Mouse (Mus musculus): Measurements from ENCODE around the gene Cyfip2.

Cyfip2 gene

GRCm38 (mm10) chr11:46312523-46313035 lies at the start of gene Cyfip2:
TSS of gene Cyfip2 (minus strand) at chr11:46312859.
- DNase-seq (ENCODE audit: low spot score): peak; percentile 55

DNA sequence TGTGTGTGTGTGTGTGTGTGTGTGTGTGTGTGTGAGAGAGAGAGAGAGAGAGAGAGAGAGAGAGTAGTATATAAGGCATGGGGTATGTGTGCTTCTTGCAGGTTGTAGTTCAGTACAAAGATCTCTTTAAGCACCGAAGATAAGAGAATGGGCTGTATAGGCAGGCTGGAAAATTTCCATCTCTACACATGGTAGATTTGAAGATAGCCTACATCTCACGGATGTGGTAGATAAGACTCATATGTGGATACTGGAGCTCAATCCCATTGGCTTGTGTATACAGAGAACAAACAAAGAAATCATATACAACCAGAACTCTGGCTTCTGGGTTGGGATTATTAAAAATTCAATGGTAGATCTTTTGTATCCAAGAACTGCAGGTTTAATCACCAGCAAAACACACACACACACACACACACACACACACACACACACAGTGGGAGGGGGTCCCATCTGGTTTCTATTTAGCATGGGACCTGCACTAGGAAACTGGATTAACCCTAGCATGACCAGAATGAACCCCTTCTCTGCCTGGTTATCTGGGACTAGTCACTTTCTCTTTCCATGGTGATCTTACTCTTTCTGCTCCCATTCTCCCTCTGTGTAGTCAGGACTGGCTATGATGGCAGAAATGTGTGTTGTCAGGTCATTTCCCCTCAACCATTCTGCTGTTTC lies 48.5 kb upstream of the Cyfip2 start:
- DNase-seq (ENCODE audit: low spot score): no peak

- DNase-seq (ENCODE audit: low spot score): no peak
Observed at GRCm38 (mm10) chr11:46358369-46358768, 45.7 kb upstream of the Cyfip2 start.

DNA sequence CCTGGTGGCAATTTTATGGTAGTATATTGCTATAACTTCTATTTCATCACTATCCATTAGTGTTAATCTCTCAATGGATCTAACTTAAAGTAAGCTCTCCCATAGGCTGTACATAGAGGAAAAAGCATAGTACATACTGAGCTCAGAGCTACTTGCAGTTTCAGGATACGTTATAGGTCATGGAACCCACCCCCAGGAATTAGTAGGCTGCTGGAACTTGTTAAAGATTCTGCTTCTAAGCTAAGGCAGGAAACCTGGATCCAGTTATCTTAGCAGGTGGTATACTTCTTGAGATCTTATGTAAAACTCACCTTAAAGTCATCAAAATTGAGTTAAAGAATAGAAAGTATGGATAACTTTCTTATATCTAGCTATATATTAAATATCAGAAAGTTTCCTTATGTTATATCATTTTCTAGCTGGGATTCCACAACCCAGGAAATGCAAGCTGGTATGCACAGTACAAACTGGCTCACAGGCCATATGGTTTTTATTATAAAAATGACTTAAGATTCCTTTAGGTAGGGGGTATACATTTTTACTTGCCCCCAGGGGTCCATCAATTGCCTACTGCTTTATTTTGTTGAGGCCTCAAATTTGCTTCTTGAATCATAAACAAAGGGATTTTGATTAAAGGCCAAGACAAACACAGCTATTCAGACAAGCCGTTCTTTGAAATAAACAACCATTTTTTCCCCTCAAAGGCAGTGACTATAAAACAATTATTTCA lies 37.2 kb upstream of the Cyfip2 start:
- DNase-seq (ENCODE audit: low spot score): no peak

DNA sequence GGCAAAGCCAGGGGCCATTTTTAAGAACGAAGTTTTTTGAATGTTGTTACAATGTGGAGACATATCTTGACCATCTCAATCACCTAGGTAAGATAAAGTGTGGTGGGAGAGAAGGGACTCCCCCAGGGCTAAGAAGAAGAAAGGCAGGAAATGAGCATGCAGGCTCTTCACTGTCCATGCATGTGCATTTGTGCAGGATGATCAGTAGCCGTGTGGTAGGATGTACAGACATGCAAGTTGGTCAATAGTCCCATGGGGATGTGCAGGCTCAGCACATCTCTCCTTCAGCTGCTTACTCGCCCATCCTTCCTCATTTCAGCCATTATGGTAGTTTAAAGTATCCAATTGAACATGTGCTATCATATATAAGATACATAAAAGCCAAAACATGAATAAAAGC lies 35.8 kb upstream of the Cyfip2 start:
- DNase-seq (ENCODE audit: low spot score): no peak

- no peak for DNase-seq (ENCODE audit: low spot score)
Observed at GRCm38 (mm10) chr11:46347756-46348155, 35.1 kb upstream of the Cyfip2 start.

DNA sequence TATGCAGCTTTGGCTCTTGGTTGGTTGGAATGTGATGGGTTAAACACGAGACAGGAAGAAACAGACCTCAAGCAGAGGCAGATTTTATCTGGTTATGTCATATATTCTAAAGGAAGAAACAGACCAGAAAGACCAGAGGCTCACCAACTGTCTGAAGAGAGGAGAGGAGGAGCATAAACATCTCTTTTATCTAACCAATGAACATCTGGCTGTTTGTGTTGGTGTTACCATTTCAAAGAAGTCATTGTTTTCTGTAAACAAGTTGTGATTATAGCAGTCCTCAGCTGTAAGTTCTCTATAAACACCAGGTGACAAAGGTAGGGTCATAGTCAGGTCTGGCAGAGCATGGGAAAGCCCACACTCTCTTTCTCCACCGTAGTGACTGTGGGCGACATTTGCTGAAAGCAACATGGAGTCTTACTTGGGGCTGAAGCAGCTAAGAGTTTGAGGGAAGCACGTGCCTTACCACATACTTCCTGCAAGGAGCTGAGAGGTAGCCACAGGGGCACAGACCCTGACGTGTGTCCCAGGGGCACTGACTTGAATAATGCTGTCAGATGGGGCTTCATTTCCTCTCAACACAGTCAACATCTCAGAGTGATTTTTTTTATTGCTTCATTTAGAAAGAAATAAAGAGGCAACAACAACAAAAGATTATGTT lies 31.4 kb upstream of the Cyfip2 start:
- DNase-seq (ENCODE audit: low spot score): no peak

- no peak for DNase-seq (ENCODE audit: low spot score)
Observed at GRCm38 (mm10) chr11:46341960-46342359, 29.3 kb upstream of the Cyfip2 start.

DNA sequence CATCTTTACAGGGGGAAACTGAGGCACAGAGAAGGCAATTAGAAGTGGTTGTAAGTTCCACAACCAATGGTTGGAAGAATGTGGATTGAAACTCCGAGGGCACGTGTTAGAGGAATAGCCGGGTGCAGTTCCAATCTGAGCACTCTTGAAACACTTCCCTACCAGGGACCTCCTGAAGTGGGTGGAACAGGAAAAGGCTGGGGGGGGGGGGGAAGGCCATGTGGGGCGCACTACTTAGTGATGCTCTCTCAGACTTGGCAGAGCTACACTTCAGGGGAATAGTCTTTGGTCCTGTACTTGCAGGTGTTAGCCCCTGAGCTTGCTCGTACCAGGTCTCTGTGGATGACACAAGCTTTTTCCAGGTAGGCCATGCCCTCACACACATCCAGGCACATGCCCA lies 23.4 kb upstream of the Cyfip2 start:
- DNase-seq (ENCODE audit: low spot score): no peak

DNA sequence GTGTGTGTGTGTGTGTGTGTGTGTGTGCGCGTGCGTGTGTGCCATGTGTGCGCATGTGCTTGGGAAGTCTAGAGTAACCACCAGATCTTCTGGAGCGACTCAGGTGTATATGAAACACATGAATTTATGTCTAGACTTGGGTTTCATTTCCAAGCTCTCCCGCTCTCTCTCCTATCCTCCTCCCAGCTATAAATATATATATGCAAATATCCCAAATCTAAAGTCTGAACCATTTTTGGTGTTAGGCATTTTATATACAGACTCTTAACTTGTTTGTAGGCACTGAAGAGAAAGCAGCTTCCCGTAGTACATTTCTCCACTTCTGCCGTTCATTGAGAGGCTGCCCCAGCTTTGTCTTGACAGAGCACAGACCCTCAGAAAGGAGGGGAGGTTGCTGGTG lies 19.6 kb upstream of the Cyfip2 start:
- no peak for DNase-seq (ENCODE audit: low spot score)

GRCm38 (mm10) chr11:46326271-46327015 lies 13.8 kb upstream of the Cyfip2 start:
- no peak for DNase-seq (ENCODE audit: low spot score)

GRCm38 (mm10) chr11:46321559-46321958 lies 8.9 kb upstream of the Cyfip2 start:
- no peak for DNase-seq (ENCODE audit: low spot score)

- DNase-seq (ENCODE audit: low spot score): no peak
Observed at GRCm38 (mm10) chr11:46314534-46314933, 1.9 kb upstream of the Cyfip2 start.

GRCm38 (mm10) chr11:46313851-46314250 lies 1.2 kb upstream of the Cyfip2 start:
- no peak for DNase-seq (ENCODE audit: low spot score)

DNA sequence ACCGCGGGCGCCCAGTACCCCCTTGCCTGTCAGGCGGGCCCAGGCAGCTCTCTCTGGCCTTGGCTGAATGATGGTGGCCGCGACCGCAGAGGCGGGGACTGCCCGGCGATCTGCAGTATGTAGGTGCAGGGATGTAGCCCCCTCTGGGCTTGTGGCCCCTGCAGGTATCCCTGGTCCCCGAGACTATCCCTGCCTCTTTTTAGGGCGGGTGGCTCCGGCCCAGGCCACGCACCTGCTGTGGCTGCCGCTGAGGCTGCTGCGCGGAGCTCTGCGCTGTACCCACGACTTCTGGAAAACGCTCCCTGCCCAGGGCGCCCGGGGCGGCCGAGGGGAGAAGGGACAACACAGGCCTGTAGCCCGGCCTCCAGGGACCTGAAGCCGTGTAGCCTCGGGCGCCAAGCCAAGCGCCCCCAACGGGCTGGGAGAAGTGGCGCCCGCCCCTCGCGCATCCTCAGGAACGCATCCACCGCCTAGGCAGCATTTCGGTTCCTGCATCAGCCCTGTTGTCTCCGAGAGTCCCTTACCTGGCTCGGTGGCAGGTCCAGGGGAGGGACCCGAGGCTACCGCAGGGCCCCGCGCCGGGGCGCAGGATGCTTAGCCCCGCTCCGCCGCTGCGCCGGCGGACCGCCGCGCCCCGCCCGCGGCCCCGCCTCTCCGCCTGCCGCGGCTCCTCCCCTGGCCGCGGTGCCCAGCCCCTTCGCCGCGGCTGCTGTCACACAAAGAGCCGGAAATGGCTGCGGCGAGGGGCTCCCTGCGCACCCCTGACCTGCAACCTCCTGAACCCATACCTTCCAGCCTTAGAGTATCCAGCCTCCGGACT lies 746 bp downstream of the Cyfip2 start:
- peak; percentile 81 for DNase-seq (ENCODE audit: low spot score)

DNA sequence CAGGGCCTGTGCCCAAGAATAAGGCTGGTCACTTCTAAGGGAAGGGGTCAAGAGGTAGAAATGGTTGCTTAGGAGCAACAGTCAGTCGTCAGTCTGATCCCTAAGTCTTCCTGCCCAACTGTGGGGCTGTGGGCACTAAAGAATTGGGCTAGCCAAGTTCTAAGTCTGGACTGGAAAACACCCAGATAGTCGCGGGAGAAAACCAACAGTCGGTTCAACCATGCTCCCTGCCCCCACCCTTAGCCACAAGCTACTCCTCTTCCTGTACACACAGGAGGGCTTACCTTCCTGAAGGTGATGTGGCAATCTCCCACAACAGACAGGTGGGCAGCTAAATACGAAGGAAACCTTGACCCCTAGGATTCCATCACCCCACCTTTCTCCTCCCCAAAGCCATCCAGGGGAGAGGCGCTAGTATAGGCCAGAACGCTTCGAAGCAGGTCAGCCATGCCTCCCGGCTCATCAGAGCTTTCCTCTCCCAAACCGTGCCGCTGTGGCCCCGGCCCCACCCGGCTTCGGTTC lies 1.4 kb downstream of the Cyfip2 start:
- DNase-seq (ENCODE audit: low spot score): peak; percentile 35

- DNase-seq (ENCODE audit: low spot score): peak; percentile 33
Observed at GRCm38 (mm10) chr11:46310647-46311063, 2.0 kb downstream of the Cyfip2 start.

- DNase-seq (ENCODE audit: low spot score): peak; percentile 53
Observed at GRCm38 (mm10) chr11:46309808-46310555, 2.7 kb downstream of the Cyfip2 start.

DNA sequence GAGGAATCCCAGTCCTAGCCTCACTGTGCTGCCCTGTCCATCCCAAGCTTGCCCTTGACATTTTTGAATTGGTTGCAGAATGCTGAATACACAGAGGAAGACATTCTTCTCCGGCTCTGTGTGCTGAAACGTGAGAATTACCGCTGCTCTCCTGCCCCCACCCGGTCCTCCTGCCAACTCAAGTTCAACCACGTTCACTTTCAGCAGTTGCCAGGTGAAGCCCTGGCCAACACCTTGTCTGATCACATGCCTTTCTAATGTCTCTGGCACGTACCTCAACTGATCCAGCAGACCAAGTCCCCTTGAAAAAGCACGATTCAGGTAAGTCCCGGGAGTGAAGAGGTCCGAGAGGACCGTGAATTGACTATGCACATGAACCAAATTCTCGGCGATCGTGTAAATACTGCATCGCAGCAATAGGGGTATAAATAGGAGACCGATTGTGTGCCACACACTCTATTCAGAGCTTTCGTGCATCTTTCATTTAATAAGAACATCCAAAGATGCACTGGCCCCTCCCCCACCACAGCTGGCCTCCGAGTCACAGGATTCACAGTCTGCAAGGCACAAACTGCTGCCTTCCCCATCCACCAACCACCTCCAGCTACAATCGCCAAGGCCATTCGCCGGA lies 3.4 kb downstream of the Cyfip2 start:
- DNase-seq (ENCODE audit: low spot score): peak; percentile 12
